Mouse (Mus musculus): ENCODE data around the gene Cfap45.

DNA sequence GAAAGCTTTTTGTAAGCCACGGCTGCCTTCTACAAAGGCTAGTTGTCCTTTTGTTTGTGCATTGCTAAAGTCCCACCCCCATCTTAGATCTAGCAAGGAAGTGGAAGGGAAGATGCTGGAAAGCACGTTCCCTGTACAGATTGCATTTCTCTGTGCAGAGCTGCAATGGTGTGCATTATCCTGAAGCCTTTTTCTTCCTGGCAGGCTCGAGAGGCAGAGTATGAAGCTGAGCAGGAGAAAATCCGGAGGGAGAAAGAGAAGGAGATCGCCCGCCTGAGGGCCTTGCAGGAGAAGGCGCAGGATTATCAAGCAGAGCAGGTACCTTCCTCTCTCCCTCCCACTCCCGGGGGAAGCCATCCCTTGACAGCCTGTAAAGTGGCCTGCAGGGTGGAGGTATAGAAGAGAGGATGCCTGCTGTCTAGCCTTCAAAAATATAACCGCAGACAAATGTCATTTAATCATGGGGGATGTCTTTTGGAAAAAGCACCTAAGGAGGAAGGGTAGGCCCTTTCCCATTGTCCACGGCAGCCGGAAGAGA lies 19.8 kb downstream of the Cfap45 start:
- TF ChIP-seq GATA1 (IDR thresholded peaks at IDR 0.05; ENCODE audit: low read length) (no peak), TAL1 (IDR thresholded peaks at IDR 0.05; ENCODE audit: low read length) (no peak)
